Mouse (Mus musculus): ENCODE results near the gene Agr3.

DNA sequence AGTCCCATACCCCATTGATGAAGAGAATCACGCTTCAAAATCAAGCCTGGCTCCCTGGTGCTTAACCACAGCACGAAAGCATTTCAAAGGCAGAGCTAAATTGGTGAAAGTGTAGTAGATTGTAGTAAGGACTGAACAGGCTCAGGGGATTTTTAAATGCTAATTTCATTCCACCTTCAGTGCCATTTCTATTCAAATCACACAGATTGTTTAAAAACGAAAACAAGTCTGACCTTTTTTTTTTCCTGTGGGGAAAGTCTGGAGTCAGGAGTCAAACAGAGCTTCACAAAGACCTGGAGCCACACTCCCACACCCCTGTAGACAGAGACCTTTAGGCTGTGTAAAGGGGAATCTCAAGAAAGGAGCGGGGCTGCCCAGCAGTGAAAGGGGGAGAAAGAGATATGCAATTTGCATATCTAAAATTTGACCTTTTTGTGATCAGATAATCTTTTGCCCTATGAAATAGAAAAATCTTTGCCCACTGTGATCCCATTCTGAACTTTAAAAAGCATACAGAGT is 28.6 kb upstream of the Agr3 start:
- TF ChIP-seq MEF2A (IDR thresholded peaks at IDR 0.05; ENCODE audit: borderline replicate concordance, low read depth, low read length) (no peak), MYC (IDR thresholded peaks at IDR 0.05; ENCODE audit: low read depth, low read length) (no peak), MAX (IDR thresholded peaks at IDR 0.05; ENCODE audit: low read length) (no peak), CTCF (conservative IDR thresholded peaks at IDR 0.05 in 1 of 2, IDR thresholded peaks at IDR 0.05 in 1 of 2; ENCODE audit: low read depth in 2 of 2, low read length in 2 of 2) (no peak), POLR2A (IDR thresholded peaks at IDR 0.05; ENCODE audit: low read depth, low read length) (no peak), ZC3H11A (IDR thresholded peaks at IDR 0.05; ENCODE audit: low read depth, low read length) (no peak), EP300 (IDR thresholded peaks at IDR 0.05; ENCODE audit: low read length) (no peak), BHLHE40 (IDR thresholded peaks at IDR 0.05; ENCODE audit: low read depth, low read length) (no peak), RCOR1 (conservative IDR thresholded peaks at IDR 0.05; ENCODE audit: low read depth, low read length) (no peak), TBP (conservative IDR thresholded peaks at IDR 0.05; ENCODE audit: low read depth, low read length) (no peak), POLR2AphosphoS2 (IDR thresholded peaks at IDR 0.05; ENCODE audit: low read depth, low read length) (no peak), UBTF (IDR thresholded peaks at IDR 0.05; ENCODE audit: low read depth, low read length) (no peak), E2F4 (IDR thresholded peaks at IDR 0.05; ENCODE audit: insufficient replicate concordance, low read depth, low read length) (no peak)

Measured in CH12.LX (cell line).